Mouse (Mus musculus) mesoderm, embryonic 11.5 days (tissue): ENCODE data around the gene Dnali1.

Experiments
- DNase-seq: peaks from one replicate; pipeline ENCODE4 v3.0.0-alpha.2; 2012; ENCODE audit warnings: low read depth, low spot score

The Dnali1 gene

DNA sequence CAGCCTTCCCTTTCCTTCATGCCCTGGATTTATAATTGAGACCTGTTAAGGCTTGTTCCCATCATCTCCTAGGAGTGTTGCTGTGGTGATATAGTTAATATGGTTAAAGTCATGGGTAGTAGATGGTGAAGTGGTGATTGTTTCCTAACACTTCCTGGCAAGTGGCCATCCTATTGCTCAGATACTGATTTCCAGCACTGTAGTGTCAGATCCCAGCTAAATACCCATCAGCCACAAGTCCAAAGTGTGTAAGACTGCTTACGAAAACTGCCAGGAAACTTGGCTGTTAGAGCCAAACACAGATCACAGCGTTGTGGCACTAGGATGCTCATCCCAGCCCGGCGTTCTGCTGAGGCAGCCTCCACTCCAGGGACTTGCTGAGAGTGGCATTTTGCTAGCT, 31.2 kb downstream of the Dnali1 start:
- no peak for DNase-seq

GRCm38 (mm10) chr4:125029891-125030614, 35.5 kb downstream of the Dnali1 start:
- DNase-seq: peak; percentile 97

DNA sequence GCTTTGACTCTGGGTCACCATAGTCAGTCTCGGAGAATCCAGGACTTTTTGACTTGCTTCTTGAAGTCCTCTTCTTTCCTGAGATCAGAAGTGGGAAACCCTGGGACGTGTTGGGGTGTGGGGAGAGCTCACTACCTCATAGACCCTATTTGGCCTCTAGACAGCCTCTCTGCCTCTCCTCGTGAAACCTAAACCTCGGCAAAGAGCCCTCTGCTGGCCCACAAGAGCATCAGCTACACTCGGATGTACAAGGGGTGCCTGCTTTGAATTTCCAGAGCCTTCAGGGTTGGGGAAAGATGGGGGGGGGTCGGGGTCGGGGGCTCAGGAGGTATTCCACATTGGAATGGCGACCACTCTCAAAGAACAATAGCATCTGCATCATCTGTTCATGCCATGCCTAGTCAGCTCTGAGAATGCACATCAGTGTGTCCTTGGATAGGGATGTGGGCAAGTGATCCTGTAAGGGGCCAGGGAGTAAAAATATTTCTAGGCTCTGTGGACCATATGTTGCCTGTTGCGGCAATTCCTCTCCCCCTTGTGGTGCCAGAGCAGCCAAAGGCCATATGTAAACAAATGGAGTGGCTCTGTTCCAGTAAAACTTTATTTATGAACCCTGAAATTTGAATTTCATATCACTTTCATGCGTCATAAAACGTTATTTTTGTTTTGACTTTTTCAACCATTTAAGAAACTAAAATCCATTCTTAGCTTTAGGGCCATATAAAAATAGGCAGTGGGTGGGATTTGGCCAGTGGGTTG, 44.5 kb downstream of the Dnali1 start:
- peak; percentile 43 for DNase-seq

DNA sequence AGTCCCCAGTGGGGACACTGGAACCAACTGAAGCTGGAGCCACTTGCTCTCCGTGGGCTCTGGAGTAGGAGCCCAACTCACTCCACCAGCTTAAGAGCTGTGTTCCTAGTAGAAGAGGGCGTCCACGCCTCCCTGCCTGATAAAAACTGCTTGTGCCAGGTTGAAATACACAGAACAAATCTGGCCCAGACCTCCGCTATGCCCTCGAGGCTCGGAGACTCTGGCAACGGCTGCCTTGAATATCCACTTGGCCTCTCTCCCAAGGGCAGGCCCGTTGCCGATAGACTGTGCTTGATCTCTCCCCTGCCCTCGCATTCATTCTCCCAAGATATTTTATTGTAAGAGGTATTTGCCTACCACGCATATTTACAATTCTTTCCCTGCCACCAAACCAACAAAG, 48.1 kb downstream of the Dnali1 start:
- no peak for DNase-seq

DNA sequence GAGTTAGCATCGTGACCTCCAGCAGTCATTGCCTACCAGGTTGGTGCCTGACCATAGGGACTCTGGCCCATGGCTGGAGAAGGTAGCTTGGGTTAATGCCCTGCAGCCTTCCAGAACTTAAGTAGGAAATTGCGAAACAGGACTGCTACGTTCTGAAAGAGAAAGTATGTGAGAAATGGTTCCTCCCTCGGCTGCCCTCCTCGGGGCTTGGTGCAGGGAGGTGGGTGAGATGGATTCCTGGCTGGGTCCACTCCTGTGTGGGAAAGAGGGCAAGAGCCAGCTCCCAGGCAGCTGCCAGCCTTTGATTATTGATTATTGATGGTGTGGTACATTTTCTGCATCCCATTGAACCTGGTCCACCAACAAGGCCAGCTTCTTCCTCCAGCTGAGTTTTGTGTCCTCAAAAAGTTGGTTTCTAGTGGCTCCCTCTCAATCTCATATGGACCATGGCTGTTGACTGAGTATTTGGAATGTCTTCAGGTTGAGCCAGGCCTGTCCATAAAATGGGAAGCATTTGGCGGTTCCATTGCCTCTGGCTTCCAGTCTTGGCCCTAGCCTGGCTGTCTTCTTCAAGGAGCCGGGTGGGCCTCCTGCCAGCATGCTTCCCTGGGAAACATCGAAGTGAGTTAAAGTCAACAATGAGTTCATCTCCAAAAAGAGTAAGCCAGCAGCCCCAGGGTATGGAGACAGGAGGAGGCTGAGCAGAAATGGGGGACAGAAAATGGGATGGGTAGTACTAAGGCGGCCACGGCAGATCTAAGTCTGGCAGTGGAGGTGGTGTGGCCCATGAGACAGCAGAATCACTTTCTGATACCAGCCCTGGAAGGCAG, 49.5 kb downstream of the Dnali1 start, which contains the start of gene Gnl2:
Gene Gnl2, plus strand, starts transcription at position 780 of the 830 bp plus-strand sequence.
- DNase-seq: no peak

DNA sequence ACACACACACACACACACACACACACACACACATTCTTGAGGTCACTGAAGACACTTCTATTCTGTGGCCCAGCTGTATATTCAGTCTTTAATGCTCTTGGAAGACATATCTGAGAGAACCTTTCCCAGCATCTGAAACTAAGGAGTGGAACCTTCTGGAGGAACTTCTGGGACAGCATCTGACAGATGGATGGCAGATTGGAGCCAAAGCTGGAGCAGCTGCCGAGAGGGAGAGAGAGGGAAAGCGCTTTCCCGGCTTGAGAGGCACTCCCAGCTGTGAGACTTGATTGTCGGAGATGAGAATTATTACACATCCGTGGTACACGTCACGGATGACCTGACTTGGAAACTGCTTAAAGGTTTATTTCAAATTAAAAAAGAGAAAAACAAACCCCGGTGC, 56.8 kb downstream of the Dnali1 start:
- no peak for DNase-seq

DNA sequence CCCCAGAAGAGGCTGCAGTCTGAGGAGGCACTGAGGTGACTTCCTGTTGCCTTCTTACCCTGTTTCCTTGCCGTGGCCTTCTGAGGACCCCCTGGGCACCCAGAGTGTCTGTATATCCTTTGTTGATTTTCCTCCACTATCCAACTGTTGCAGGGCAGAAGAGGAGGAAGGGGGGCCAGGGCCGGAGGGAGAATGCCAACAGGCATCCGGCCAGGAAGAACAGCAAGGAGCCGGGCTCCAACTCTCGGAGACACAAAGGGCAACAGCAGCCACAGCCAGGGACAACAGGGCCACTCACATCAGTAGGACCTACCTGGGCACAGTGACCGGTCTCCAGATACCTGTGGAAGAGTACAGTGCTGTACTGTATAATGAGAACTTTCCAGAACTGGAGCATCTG, 57.3 kb downstream of the Dnali1 start:
- DNase-seq: no peak

GRCm38 (mm10) chr4:125007460-125007859, 58.0 kb downstream of the Dnali1 start:
- DNase-seq: no peak
